Mouse (Mus musculus) central nervous system, embryonic 11.5 days (tissue): ENCODE measurements around the gene Olfr1118. TPM values are rescaled to one million over a fixed set of nuclear protein-coding genes. Genes with fewer than 3 reads are reported as not detected.

Source experiments
- polyA plus RNA-seq: library from polyadenylated mRNA; depleted of rRNA; stranded (reverse); fragments of >200 nt; gene quantifications from 2 replicates; pipeline ENCODE4 v1.2.3, GENCODE M21; 2012; rRNA removed

Gene Olfr1118
- not detected in 2 replicates for polyA plus RNA-seq

GRCm38 (mm10) chr2:87307281-87307680, at the start of gene Olfr1118:
Gene Olfr1118, plus strand, starts transcription at chr2:87307581.

GRCm38 (mm10) chr2:87267234-87267633, 40.1 kb upstream of the Olfr1118 start, which contains the start of gene Olfr1116:
Gene Olfr1116, plus strand, starts transcription at chr2:87267534.

GRCm38 (mm10) chr2:87354515-87354914, 47.1 kb downstream of the Olfr1118 start, which contains the start of gene Olfr1120:
Gene Olfr1120, plus strand, starts transcription at chr2:87354815.

Other genes starting within 250 kb of the Olfr1118 start
- not detected in 2 replicates for gene Olfr1107, start 231.8 kb upstream of the Olfr1118 start, polyA plus RNA-seq
- not detected in 2 replicates for gene Olfr1109, start 211.6 kb upstream of the Olfr1118 start, polyA plus RNA-seq
- not detected in 2 replicates for gene Olfr259, start 193.0 kb upstream of the Olfr1118 start, polyA plus RNA-seq
- gene Olfr1110, start 167.3 kb upstream of the Olfr1118 start, polyA plus RNA-seq = not detected in 2 replicates
- not detected in 2 replicates for gene Olfr1111, start 155.0 kb upstream of the Olfr1118 start, polyA plus RNA-seq
- gene Olfr1112, start 119.8 kb upstream of the Olfr1118 start, polyA plus RNA-seq = not detected in 2 replicates
- not detected in 2 replicates for gene Olfr1113, start 98.6 kb upstream of the Olfr1118 start, polyA plus RNA-seq
- not detected in 2 replicates for gene Olfr1115, start 59.6 kb upstream of the Olfr1118 start, polyA plus RNA-seq
- gene Olfr1116, start 40.0 kb upstream of the Olfr1118 start, polyA plus RNA-seq = not detected in 2 replicates
- not detected in 2 replicates for gene Olfr1120, start 47.2 kb downstream of the Olfr1118 start, polyA plus RNA-seq
- gene Olfr1121, start 62.3 kb downstream of the Olfr1118 start, polyA plus RNA-seq = not detected in 2 replicates
- not detected in 2 replicates for gene Olfr1122, start 78.3 kb downstream of the Olfr1118 start, polyA plus RNA-seq
- not detected in 2 replicates for gene Olfr1123, start 109.1 kb downstream of the Olfr1118 start, polyA plus RNA-seq
- not detected in 2 replicates for gene Olfr1124, start 122.7 kb downstream of the Olfr1118 start, polyA plus RNA-seq
- not detected in 2 replicates for gene Olfr1126, start 146.4 kb downstream of the Olfr1118 start, polyA plus RNA-seq
- gene Pramel7, start 189.5 kb downstream of the Olfr1118 start, polyA plus RNA-seq = not detected in 2 replicates
- not detected in 2 replicates for gene Pramel6, start 199.0 kb downstream of the Olfr1118 start, polyA plus RNA-seq
- not detected in 2 replicates for gene Olfr153, start 224.2 kb downstream of the Olfr1118 start, polyA plus RNA-seq
- gene Olfr1128, start 238.0 kb downstream of the Olfr1118 start, polyA plus RNA-seq = not detected in 2 replicates